Mouse (Mus musculus): Measurements from ENCODE around the gene Ppp1r16b. TPM values are rescaled to one million over a fixed set of nuclear protein-coding genes. Genes with fewer than 3 reads are reported as not detected.
"Not testable (repeated sequence)": the region's sequence is repeated elsewhere in the genome, so short reads cannot be mapped to it uniquely, and the experiment has no call there.

Gene Ppp1r16b
- polyA plus RNA-seq, 1 experiment: not detected

GRCm38 (mm10) chr2:158733136-158733535 lies 67.9 kb downstream of the Ppp1r16b start:
- TF ChIP-seq POLR2A (IDR thresholded peaks at IDR 0.05; ENCODE audit: insufficient read depth, low read depth, low read length) (no peak), CTCF (IDR thresholded peaks at IDR 0.05; ENCODE audit: insufficient read depth, low read depth, low read length) (no peak)
- Histone ChIP-seq H3K4me1 (ENCODE audit: control insufficient read depth, insufficient read depth, low read length) (peaks cover 65% of the 10 kb centered on the region), H3K4me3 (ENCODE audit: insufficient read depth, low read depth, low read length) (no peak overlapping the region), H3K27ac (ENCODE audit: insufficient read depth, low read depth, low read length) (peak overlapping the region; percentile 74)
- WGBS: 59% methylated on average over 4 of the region's 4 CpGs

GRCm38 (mm10) chr2:158733914-158734313 lies 68.7 kb downstream of the Ppp1r16b start:
- Histone ChIP-seq H3K4me3 (ENCODE audit: insufficient read depth, low read depth, low read length) (no peak overlapping the region), H3K27ac (ENCODE audit: insufficient read depth, low read depth, low read length) (peak overlapping the region; percentile 74), H3K4me1 (ENCODE audit: control insufficient read depth, insufficient read depth, low read length) (peaks cover 68% of the 10 kb centered on the region)
- TF ChIP-seq CTCF (IDR thresholded peaks at IDR 0.05; ENCODE audit: insufficient read depth, low read depth, low read length) (no peak), POLR2A (IDR thresholded peaks at IDR 0.05; ENCODE audit: insufficient read depth, low read depth, low read length) (no peak)
- WGBS: 48% methylated on average over 6 of the region's 6 CpGs

DNA sequence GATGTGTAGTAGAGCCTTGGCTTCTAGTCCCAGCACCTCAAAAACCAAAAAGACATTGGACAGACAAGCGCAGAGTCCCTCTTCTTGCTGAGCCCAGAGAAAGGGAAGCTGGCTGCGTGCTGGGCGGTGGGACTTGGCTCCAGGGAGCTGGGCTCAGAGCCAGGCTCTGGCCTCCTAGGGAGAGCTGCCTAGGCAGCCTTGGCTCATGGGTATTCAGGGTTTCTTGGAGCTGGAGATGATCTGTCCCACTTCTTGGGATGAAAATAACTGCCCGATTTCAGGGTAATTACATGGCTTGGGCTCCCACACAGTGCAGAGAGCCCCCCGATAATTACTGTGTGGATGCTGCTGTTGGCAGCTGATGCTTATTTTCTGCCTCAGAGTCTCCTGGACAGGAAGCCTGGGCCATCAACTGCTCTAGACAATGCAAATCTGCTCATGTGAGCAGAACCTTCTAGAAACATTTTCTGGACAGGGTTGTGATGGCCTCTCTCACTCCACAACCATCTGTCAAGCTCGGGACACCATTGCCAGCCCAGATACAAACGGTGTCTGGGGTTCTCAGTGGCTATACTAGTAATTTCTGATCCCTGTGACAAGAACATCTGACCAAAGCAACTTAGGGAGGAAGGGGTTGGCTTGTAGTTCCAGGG lies 69.4 kb downstream of the Ppp1r16b start:
- H3K27ac ChIP-seq (ENCODE audit: insufficient read depth, low read depth, low read length): peak overlapping the region; percentile 74
- H3K4me1 ChIP-seq (ENCODE audit: control insufficient read depth, insufficient read depth, low read length): peaks cover 70% of the 10 kb centered on the region
- H3K4me3 ChIP-seq (ENCODE audit: insufficient read depth, low read depth, low read length): no peak overlapping the region
- 19% methylated on average over 7 of the region's 7 CpGs for WGBS
- TF ChIP-seq CTCF (IDR thresholded peaks at IDR 0.05; ENCODE audit: insufficient read depth, low read depth, low read length) (no peak), POLR2A (IDR thresholded peaks at IDR 0.05; ENCODE audit: insufficient read depth, low read depth, low read length) (no peak)

GRCm38 (mm10) chr2:158735340-158735739 lies 70.1 kb downstream of the Ppp1r16b start:
- no peak for TF ChIP-seq CTCF (IDR thresholded peaks at IDR 0.05; ENCODE audit: insufficient read depth, low read depth, low read length)
- TF ChIP-seq POLR2A (IDR thresholded peaks at IDR 0.05; ENCODE audit: insufficient read depth, low read depth, low read length): no peak
- 87% methylated on average over 8 of the region's 8 CpGs for WGBS
- no peak overlapping the region for H3K4me3 ChIP-seq (ENCODE audit: insufficient read depth, low read depth, low read length)
- peaks cover 63% of the 10 kb centered on the region for H3K4me1 ChIP-seq (ENCODE audit: control insufficient read depth, insufficient read depth, low read length)
- H3K27ac ChIP-seq (ENCODE audit: insufficient read depth, low read depth, low read length): peak overlapping the region; percentile 74

GRCm38 (mm10) chr2:158736247-158736646 lies 71.0 kb downstream of the Ppp1r16b start:
- WGBS: 90% methylated on average over 4 of the region's 4 CpGs
- H3K4me3 ChIP-seq (ENCODE audit: insufficient read depth, low read depth, low read length): not testable (repeated sequence)
- Histone ChIP-seq H3K27ac (ENCODE audit: insufficient read depth, low read depth, low read length) (0 out of 2 replicates have a peak overlapping the region, but pooled peaks have one; percentile 74), H3K4me1 (ENCODE audit: control insufficient read depth, insufficient read depth, low read length) (peaks cover 64% of the 10 kb centered on the region)

DNA sequence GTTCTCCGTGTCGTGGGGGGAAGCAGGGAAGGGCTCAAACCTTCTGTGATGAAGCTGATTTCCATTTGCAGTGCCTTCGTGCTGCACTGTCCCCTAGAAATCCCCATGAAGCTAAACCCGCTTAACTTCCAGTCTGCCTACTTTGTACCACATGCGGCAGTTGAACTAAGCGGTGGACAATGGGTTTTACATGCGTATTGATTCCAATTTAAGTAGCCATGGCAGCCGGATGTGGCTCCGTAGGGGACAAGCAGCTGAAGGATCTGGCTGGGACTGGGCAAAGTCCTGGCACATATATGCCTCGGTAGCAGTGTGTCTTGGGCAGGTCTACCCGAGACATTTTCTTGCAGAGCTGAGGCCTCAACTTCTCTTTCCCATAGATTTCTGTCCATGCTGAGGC lies 73.4 kb downstream of the Ppp1r16b start:
- Histone ChIP-seq H3K27ac (ENCODE audit: insufficient read depth, low read depth, low read length) (0 out of 2 replicates have a peak overlapping the region, but pooled peaks have one; percentile 4), H3K4me3 (ENCODE audit: insufficient read depth, low read depth, low read length) (no peak overlapping the region), H3K4me1 (ENCODE audit: control insufficient read depth, insufficient read depth, low read length) (peaks cover 54% of the 10 kb centered on the region)
- WGBS: 63% methylated on average over 11 of the region's 11 CpGs
- TF ChIP-seq CTCF (IDR thresholded peaks at IDR 0.05; ENCODE audit: insufficient read depth, low read depth, low read length) (no peak), POLR2A (IDR thresholded peaks at IDR 0.05; ENCODE audit: insufficient read depth, low read depth, low read length) (no peak)

GRCm38 (mm10) chr2:158739113-158739512 lies 73.9 kb downstream of the Ppp1r16b start:
- peaks cover 51% of the 10 kb centered on the region for H3K4me1 ChIP-seq (ENCODE audit: control insufficient read depth, insufficient read depth, low read length)
- no peak for TF ChIP-seq POLR2A (IDR thresholded peaks at IDR 0.05; ENCODE audit: insufficient read depth, low read depth, low read length)
- no peak for TF ChIP-seq CTCF (IDR thresholded peaks at IDR 0.05; ENCODE audit: insufficient read depth, low read depth, low read length)
- WGBS: 91% methylated on average over 3 of the region's 3 CpGs
- H3K27ac ChIP-seq (ENCODE audit: insufficient read depth, low read depth, low read length): 0 out of 2 replicates have a peak overlapping the region, but pooled peaks have one; percentile 4
- H3K4me3 ChIP-seq (ENCODE audit: insufficient read depth, low read depth, low read length): no peak overlapping the region

DNA sequence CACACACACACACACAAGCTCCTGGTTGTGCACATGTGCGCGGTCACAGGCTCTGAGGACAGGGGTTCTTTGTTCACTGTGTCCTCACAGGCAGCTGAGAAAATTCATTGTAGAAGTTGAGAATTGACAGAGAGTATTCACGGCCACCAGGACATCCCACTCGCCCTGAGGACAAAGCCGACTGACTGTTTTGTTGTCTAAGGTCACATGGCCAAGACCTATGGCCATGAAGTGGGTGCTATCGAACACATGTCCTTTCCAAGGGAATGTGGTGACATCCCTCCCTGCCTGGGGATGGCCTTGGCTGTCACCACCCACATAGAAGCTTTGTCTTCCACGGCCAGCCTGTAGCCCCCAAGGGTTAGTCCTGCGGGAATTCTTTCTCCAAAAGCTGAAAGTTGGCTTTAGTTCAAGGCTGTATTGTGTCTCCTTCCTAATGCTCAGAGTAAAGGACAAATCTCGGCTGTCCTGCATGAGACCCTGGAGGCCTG lies 75.9 kb downstream of the Ppp1r16b start:
- peaks cover 49% of the 10 kb centered on the region for H3K4me1 ChIP-seq (ENCODE audit: control insufficient read depth, insufficient read depth, low read length)
- 55% methylated on average over 9 of the region's 9 CpGs for WGBS
- H3K4me3 ChIP-seq (ENCODE audit: insufficient read depth, low read depth, low read length): no peak overlapping the region
- peak overlapping the region; percentile 55 for H3K27ac ChIP-seq (ENCODE audit: insufficient read depth, low read depth, low read length)
- TF ChIP-seq CTCF (IDR thresholded peaks at IDR 0.05; ENCODE audit: insufficient read depth, low read depth, low read length) (no peak), POLR2A (IDR thresholded peaks at IDR 0.05; ENCODE audit: insufficient read depth, low read depth, low read length) (no peak)

- no peak overlapping the region for H3K27ac ChIP-seq (ENCODE audit: insufficient read depth, low read depth, low read length)
- WGBS: 80% methylated on average over 5 of the region's 5 CpGs
- H3K4me1 ChIP-seq (ENCODE audit: control insufficient read depth, insufficient read depth, low read length): peaks cover 53% of the 10 kb centered on the region
- no peak overlapping the region for H3K4me3 ChIP-seq (ENCODE audit: insufficient read depth, low read depth, low read length)
- TF ChIP-seq POLR2A (IDR thresholded peaks at IDR 0.05; ENCODE audit: insufficient read depth, low read depth, low read length) (no peak), CTCF (IDR thresholded peaks at IDR 0.05; ENCODE audit: insufficient read depth, low read depth, low read length) (no peak)
Measured at GRCm38 (mm10) chr2:158742431-158742830, 77.2 kb downstream of the Ppp1r16b start.

Data from olfactory bulb, adult 2 months (tissue).